Mouse (Mus musculus): ENCODE measurements around the gene Rbfox3. TPM values are rescaled to one million over a fixed set of nuclear protein-coding genes. Genes with fewer than 3 reads are reported as not detected.

Gene Rbfox3
- polyA plus RNA-seq, 1 experiment from 2014 or later, result 0.37 TPM

DNA sequence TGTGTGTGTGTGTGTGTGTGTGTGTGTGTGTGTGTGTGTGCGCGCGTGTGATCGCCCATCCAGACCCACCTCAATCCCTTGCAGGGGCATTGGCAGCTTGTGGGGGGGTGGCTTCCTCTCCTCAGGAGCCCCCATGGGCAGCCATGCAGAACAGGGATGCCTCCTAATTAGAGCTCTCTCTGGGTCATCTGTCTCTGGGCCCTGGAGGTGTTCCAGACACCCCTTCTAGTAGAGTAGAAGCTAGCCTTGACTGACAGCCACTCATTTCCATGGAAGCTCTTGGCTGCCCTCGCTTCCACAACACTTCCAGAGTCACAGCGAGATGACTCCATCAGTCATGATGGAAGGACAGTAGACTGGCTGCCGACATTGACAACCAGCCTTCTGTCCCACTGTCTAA is 140.6 kb downstream of the Rbfox3 start:
- H3K27me3 ChIP-seq (ENCODE audit: control insufficient read depth, insufficient read depth, low read length), result no peaks in the 10 kb centered on the region
- no peaks in the 10 kb centered on the region for H3K9me3 ChIP-seq (ENCODE audit: control insufficient read depth, low read length)
- WGBS, result 92% methylated on average over 7 of the region's 7 CpGs
- H3K4me1 ChIP-seq (ENCODE audit: control insufficient read depth, insufficient read depth, low read length), result peaks cover 11% of the 10 kb centered on the region; the same call in 1 of the 2 replicates
- no peak overlapping the region for H3K27ac ChIP-seq (ENCODE audit: low read depth, low read length)
- ATAC-seq (ENCODE audit: low FRiP score, low TSS enrichment), result no peak
- no peaks in the 10 kb centered on the region for H3K36me3 ChIP-seq (ENCODE audit: control insufficient read depth, insufficient read depth, low read length)
- H3K9ac ChIP-seq (ENCODE audit: low read depth, low read length), result no peak overlapping the region
- no peak overlapping the region for H3K4me3 ChIP-seq (ENCODE audit: low read length)
- no peak overlapping the region for H3K4me2 ChIP-seq (replicated peaks; ENCODE audit: low read depth, low read length)

DNA sequence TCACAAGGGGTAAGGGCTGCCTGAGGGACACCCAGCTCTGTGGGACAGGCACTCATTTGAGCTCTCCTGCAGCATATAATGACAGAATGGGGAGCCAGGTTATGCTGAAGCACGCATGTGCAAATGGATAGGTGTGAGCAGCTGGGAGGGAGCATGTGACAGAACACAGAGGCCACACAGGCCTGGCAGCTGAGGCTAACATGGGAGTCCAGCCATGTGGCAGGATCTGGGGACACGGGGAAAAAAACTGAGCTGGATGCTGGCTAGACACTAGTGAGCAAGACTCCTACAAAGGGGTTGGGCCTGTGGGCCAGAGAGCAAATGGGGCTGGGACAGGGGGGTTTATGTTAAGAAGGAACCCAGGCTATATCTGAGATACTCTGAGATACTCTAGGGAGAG is 141.9 kb downstream of the Rbfox3 start:
- peaks cover 11% of the 10 kb centered on the region; the same call in 1 of the 2 replicates for H3K4me1 ChIP-seq (ENCODE audit: control insufficient read depth, insufficient read depth, low read length)
- ATAC-seq (ENCODE audit: low FRiP score, low TSS enrichment), result no peak
- no peaks in the 10 kb centered on the region for H3K27me3 ChIP-seq (ENCODE audit: control insufficient read depth, insufficient read depth, low read length)
- no peak overlapping the region for H3K27ac ChIP-seq (ENCODE audit: low read depth, low read length)
- H3K4me2 ChIP-seq (replicated peaks; ENCODE audit: low read depth, low read length), result no peak overlapping the region
- no peak overlapping the region for H3K4me3 ChIP-seq (ENCODE audit: low read length)
- no peaks in the 10 kb centered on the region for H3K36me3 ChIP-seq (ENCODE audit: control insufficient read depth, insufficient read depth, low read length)
- no peaks in the 10 kb centered on the region for H3K9me3 ChIP-seq (ENCODE audit: control insufficient read depth, low read length)
- WGBS, result 75% methylated on average over 2 of the region's 2 CpGs
- no peak overlapping the region for H3K9ac ChIP-seq (ENCODE audit: low read depth, low read length)

DNA sequence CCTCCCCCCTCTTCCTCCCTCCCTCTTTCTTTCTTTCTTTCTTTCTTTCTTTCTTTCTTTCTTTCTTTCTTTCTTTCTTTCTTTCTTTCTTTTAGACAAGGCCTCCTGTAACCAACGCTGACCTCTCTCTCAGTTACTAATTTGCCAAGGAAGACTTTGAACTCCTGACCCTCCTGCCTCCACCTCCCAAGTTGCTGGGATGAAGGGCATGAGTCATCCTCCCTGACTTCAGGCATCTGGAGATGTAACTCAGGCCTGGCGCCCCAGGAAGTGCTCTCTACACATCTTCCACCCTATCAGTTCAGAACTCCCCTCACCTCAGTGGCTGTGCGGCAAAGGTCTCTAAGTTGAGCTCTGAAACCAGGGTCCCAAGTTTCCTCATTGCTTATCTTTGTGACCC is 143.0 kb downstream of the Rbfox3 start:
- Histone ChIP-seq H3K9me3 (ENCODE audit: control insufficient read depth, low read length) (no peaks in the 10 kb centered on the region), H3K27me3 (ENCODE audit: control insufficient read depth, insufficient read depth, low read length) (no peaks in the 10 kb centered on the region), H3K4me3 (ENCODE audit: low read length) (no peak overlapping the region), H3K9ac (ENCODE audit: low read depth, low read length) (no peak overlapping the region), H3K4me2 (replicated peaks; ENCODE audit: low read depth, low read length) (no peak overlapping the region), H3K4me1 (ENCODE audit: control insufficient read depth, insufficient read depth, low read length) (peaks cover 11% of the 10 kb centered on the region; the same call in 1 of the 2 replicates), H3K27ac (ENCODE audit: low read depth, low read length) (no peak overlapping the region), H3K36me3 (ENCODE audit: control insufficient read depth, insufficient read depth, low read length) (no peaks in the 10 kb centered on the region)
- no peak for ATAC-seq (ENCODE audit: low FRiP score, low TSS enrichment)
- WGBS, result 68% methylated on average over 3 of the region's 3 CpGs

DNA sequence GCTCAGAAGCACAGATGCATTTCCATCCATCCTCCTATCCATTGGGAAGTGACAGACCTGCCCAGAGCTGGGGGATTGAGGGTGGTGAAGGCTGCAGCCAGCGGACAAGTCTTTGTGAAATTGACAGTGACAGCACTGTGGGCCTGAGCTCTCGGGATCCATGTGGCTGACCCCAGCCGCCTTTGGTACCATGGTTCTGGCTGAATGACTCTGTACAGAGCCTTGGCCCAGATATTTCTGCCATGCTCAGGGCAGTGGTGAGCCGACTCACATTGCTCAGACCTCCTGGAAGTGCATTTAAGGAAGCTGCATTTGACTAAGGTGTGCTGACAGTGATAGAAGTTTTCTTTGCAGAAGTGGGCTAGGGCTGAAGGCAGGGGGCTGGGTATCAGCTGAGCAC is 144.0 kb downstream of the Rbfox3 start:
- H3K4me3 ChIP-seq (ENCODE audit: low read length), result no peak overlapping the region
- H3K4me1 ChIP-seq (ENCODE audit: control insufficient read depth, insufficient read depth, low read length), result peaks cover 11% of the 10 kb centered on the region; the same call in 1 of the 2 replicates
- no peaks in the 10 kb centered on the region for H3K36me3 ChIP-seq (ENCODE audit: control insufficient read depth, insufficient read depth, low read length)
- ATAC-seq (ENCODE audit: low FRiP score, low TSS enrichment), result no peak
- no peak overlapping the region for H3K4me2 ChIP-seq (replicated peaks; ENCODE audit: low read depth, low read length)
- 32% methylated on average over 4 of the region's 4 CpGs for WGBS
- H3K27ac ChIP-seq (ENCODE audit: low read depth, low read length), result no peak overlapping the region
- no peak overlapping the region for H3K9ac ChIP-seq (ENCODE audit: low read depth, low read length)
- no peaks in the 10 kb centered on the region for H3K9me3 ChIP-seq (ENCODE audit: control insufficient read depth, low read length)
- no peaks in the 10 kb centered on the region for H3K27me3 ChIP-seq (ENCODE audit: control insufficient read depth, insufficient read depth, low read length)

DNA sequence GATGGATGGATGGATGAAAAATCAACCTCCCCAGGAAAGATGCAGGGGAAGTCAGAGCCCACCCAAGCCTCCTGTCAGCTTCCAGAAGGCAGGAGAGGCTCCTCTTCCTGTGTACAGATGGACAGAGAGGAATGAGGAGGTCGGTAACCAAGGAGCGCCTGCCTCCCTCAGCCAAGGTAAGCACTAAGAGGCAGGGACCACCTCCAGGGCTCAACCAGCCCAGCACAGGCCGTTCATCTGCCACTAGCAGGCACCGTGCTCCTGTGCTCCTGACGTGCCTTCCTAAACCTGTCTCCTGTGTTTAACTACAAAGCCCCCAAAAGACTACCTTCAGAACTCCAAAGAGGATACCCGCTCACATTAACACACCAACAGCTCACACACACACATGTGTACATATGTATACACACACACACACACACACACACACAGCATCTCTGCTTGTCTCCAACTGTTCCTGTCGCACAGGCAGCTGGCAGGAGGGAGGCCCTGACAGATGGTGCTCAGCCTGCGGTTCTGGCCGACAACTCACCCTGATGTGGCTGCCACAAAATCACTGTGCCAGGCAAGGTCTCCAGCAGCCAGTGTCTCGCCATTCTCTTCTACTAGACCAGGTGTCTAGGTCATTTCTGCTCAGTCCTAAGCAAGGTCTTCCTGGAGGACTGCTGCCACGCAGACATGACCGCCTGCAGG is 151.0 kb downstream of the Rbfox3 start:
- WGBS, result 79% methylated on average over 12 of the region's 12 CpGs
- H3K4me3 ChIP-seq (ENCODE audit: low read length), result no peak overlapping the region
- no peaks in the 10 kb centered on the region for H3K9me3 ChIP-seq (ENCODE audit: control insufficient read depth, low read length)
- H3K4me1 ChIP-seq (ENCODE audit: control insufficient read depth, insufficient read depth, low read length), result no peaks in the 10 kb centered on the region
- H3K36me3 ChIP-seq (ENCODE audit: control insufficient read depth, insufficient read depth, low read length), result no peaks in the 10 kb centered on the region
- no peak overlapping the region for H3K27ac ChIP-seq (ENCODE audit: low read depth, low read length)
- H3K27me3 ChIP-seq (ENCODE audit: control insufficient read depth, insufficient read depth, low read length), result no peaks in the 10 kb centered on the region
- H3K9ac ChIP-seq (ENCODE audit: low read depth, low read length), result no peak overlapping the region
- no peak for ATAC-seq (ENCODE audit: low FRiP score, low TSS enrichment)
- H3K4me2 ChIP-seq (replicated peaks; ENCODE audit: low read depth, low read length), result no peak overlapping the region

DNA sequence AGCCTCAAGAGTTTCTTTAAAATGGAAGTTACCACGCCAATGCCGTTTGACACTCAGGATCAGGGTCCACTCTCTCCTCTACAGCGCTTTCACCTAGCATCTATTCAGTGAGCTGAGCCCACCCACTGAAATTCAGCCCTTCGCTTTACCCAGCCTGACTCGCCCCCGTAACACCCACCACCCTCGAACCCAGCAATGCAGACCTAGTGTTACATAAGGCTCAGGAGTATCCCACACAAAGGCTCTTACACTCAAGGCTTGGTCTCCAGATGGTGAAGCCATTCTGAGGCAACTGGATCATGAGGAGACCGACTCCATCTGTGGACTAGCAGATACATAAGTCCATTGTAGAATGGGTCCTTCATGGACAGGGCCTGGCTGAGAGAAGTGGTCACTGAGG is 152.2 kb downstream of the Rbfox3 start:
- no peak for ATAC-seq (ENCODE audit: low FRiP score, low TSS enrichment)
- 91% methylated on average over 8 of the region's 8 CpGs for WGBS
- Histone ChIP-seq H3K4me1 (ENCODE audit: control insufficient read depth, insufficient read depth, low read length) (no peaks in the 10 kb centered on the region), H3K36me3 (ENCODE audit: control insufficient read depth, insufficient read depth, low read length) (no peaks in the 10 kb centered on the region), H3K9me3 (ENCODE audit: control insufficient read depth, low read length) (no peaks in the 10 kb centered on the region), H3K4me3 (ENCODE audit: low read length) (no peak overlapping the region), H3K27me3 (ENCODE audit: control insufficient read depth, insufficient read depth, low read length) (no peaks in the 10 kb centered on the region), H3K4me2 (replicated peaks; ENCODE audit: low read depth, low read length) (no peak overlapping the region), H3K27ac (ENCODE audit: low read depth, low read length) (no peak overlapping the region), H3K9ac (ENCODE audit: low read depth, low read length) (no peak overlapping the region)

DNA sequence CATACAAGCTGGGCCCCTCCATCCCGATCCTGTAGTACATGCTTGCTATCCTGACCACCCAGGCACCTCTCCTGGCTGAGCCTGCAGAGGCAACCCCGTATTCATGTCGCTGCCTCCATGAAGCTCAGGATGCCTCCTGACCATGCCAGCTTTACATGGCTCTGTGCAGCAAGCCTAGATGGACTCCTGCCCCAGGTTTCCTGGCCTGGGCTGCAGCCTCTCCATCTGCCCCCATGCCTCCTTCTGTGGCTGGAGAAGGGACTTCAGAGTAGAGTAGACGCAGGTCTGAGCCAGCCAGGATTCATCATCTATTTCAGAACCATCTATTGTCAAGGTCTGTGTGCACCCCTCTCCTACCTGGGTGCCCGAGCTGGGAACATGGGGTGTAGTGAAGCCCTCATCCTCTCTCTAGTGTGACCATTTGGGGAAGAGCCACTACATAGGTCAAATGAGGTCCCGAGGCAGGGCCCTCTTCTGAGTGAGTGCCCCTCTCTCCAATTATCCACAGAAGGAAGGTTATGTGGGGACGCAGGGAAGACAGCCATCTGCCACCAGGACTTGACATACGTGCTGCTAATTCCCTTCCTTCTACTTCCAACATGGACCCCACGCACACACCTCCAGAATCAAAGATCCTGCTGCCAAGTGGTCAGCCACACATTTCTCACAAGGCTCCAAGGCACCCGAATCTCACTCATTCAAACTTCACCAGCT is 153.0 kb downstream of the Rbfox3 start:
- Histone ChIP-seq H3K9me3 (ENCODE audit: control insufficient read depth, low read length) (no peaks in the 10 kb centered on the region), H3K27ac (ENCODE audit: low read depth, low read length) (no peak overlapping the region), H3K4me3 (ENCODE audit: low read length) (no peak overlapping the region), H3K4me1 (ENCODE audit: control insufficient read depth, insufficient read depth, low read length) (no peaks in the 10 kb centered on the region), H3K27me3 (ENCODE audit: control insufficient read depth, insufficient read depth, low read length) (no peaks in the 10 kb centered on the region), H3K36me3 (ENCODE audit: control insufficient read depth, insufficient read depth, low read length) (no peaks in the 10 kb centered on the region), H3K9ac (ENCODE audit: low read depth, low read length) (no peak overlapping the region), H3K4me2 (replicated peaks; ENCODE audit: low read depth, low read length) (no peak overlapping the region)
- 85% methylated on average over 10 of the region's 10 CpGs for WGBS
- ATAC-seq (ENCODE audit: low FRiP score, low TSS enrichment), result no peak

DNA sequence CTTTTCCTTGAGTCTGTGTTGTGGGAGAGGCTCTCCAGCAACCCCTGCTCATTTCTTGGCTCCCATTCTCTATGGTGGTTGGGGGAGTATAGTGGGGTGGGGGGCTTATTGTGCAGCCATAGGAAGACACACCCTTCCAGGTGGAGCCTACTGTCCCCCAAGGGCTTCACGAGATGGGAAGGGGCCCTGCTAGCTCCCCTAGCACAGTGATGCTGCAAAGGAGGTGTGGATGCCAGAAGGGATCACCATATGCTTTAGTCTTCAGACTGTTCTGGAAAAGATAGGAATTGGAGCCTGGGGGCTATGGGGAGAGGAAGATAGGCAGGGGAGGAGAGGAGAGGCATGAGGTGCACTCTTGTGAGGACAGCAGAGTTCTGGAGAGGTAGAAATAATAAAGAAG is 153.9 kb downstream of the Rbfox3 start:
- Histone ChIP-seq H3K4me2 (replicated peaks; ENCODE audit: low read depth, low read length) (no peak overlapping the region), H3K4me3 (ENCODE audit: low read length) (no peak overlapping the region), H3K9me3 (ENCODE audit: control insufficient read depth, low read length) (no peaks in the 10 kb centered on the region), H3K27me3 (ENCODE audit: control insufficient read depth, insufficient read depth, low read length) (no peaks in the 10 kb centered on the region), H3K27ac (ENCODE audit: low read depth, low read length) (no peak overlapping the region), H3K4me1 (ENCODE audit: control insufficient read depth, insufficient read depth, low read length) (no peaks in the 10 kb centered on the region), H3K36me3 (ENCODE audit: control insufficient read depth, insufficient read depth, low read length) (no peaks in the 10 kb centered on the region), H3K9ac (ENCODE audit: low read depth, low read length) (no peak overlapping the region)
- no peak for ATAC-seq (ENCODE audit: low FRiP score, low TSS enrichment)
- 75% methylated on average over 1 of the region's 1 CpGs for WGBS

DNA sequence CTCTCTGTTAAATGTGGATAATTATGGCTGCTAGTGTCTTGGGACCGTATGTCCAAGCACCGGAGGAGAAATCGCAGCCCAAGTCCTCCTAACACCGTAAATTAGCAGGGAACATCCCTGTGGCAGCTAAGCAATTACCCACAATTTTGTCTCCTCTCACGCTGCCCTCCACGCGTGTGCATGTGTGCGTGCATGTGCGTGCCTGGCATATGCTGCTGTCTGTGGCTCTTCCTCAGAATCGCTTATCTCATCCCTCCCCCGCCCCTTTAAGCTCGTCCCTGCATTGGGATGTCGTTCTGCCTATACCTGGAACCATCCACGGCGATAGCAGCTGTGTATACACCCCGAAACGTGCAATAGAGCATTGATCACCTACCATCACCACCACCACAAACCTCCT is 156.4 kb downstream of the Rbfox3 start:
- H3K27me3 ChIP-seq (ENCODE audit: control insufficient read depth, insufficient read depth, low read length), result no peaks in the 10 kb centered on the region
- no peak for ATAC-seq (ENCODE audit: low FRiP score, low TSS enrichment)
- H3K4me2 ChIP-seq (replicated peaks; ENCODE audit: low read depth, low read length), result no peak overlapping the region
- H3K36me3 ChIP-seq (ENCODE audit: control insufficient read depth, insufficient read depth, low read length), result no peaks in the 10 kb centered on the region
- no peak overlapping the region for H3K4me3 ChIP-seq (ENCODE audit: low read length)
- H3K27ac ChIP-seq (ENCODE audit: low read depth, low read length), result no peak overlapping the region
- WGBS, result 82% methylated on average over 17 of the region's 17 CpGs
- no peaks in the 10 kb centered on the region for H3K4me1 ChIP-seq (ENCODE audit: control insufficient read depth, insufficient read depth, low read length)
- no peak overlapping the region for H3K9ac ChIP-seq (ENCODE audit: low read depth, low read length)
- no peaks in the 10 kb centered on the region for H3K9me3 ChIP-seq (ENCODE audit: control insufficient read depth, low read length)

Data from kidney, embryonic 14.5 days (tissue).